Mouse (Mus musculus) forebrain, embryonic 13.5 days (tissue): ENCODE measurements around the gene Prnd. TPM values are rescaled to one million over a fixed set of nuclear protein-coding genes. Genes with fewer than 3 reads are reported as not detected.
A peak's percentile ranks its signal among the peaks of the same experiment; 100 is the strongest.

Experiments
- ATAC-seq: fragments of 200-750 bp; cut with Nextera tagmentation; 2 replicates; pipeline ENCODE4 v1.8.0; 2017
- H3K27ac ChIP-seq: fragments of 300-500 bp; sonication (generic); 2 replicates; pipeline ENCODE4 v1.5.1; 2015; ENCODE audit warnings: inconsistent platforms, mild to moderate bottlenecking, moderate library complexity
- H3K27me3 ChIP-seq: fragments of 300-500 bp; sonication (generic); 2 replicates; pipeline ENCODE4 v1.6.1; 2015; ENCODE audit warnings: mild to moderate bottlenecking, inconsistent platforms
- H3K36me3 ChIP-seq: fragments of 300-500 bp; sonication (generic); 2 replicates; pipeline ENCODE4 v1.6.1; 2015; ENCODE audit warnings: mild to moderate bottlenecking, inconsistent platforms; ENCODE audit not compliant: poor library complexity, severe bottlenecking
- H3K4me1 ChIP-seq: fragments of 300-500 bp; sonication (generic); 2 replicates; pipeline ENCODE4 v1.6.1; 2015; ENCODE audit warnings: inconsistent platforms
- H3K4me2 ChIP-seq: fragments of 300-500 bp; sonication (generic); 2 replicates; pipeline ENCODE4 v1.6.1; 2015; ENCODE audit warnings: inconsistent platforms, mild to moderate bottlenecking, moderate library complexity
- H3K4me3 ChIP-seq: fragments of 300-500 bp; sonication (generic); 2 replicates; pipeline ENCODE4 v1.5.1; 2015; ENCODE audit warnings: mild to moderate bottlenecking, inconsistent platforms
- H3K9ac ChIP-seq: fragments of 300-500 bp; sonication (generic); 2 replicates; pipeline ENCODE4 v1.6.1; 2015; ENCODE audit warnings: mild to moderate bottlenecking, inconsistent platforms
- H3K9me3 ChIP-seq: fragments of 300-500 bp; sonication (generic); replicated peaks from 2 replicates; pipeline ENCODE4 v1.6.1; 2016; ENCODE audit warnings: inconsistent platforms
- WGBS: fragments of 180-500 bp; shearing (Covaris S2); methylation state at CpG from one replicate; pipeline ENCODE4 v1.1.7; 2015; 5-methylcytosine and 5-hydroxymethylcytosine counted together
- polyA plus RNA-seq: library from polyadenylated mRNA; unstranded; fragments of >200 nt; fragmentation: Nextera tagmentation; extraction: Ambion mirVana; gene quantifications from 2 replicates; pipeline ENCODE4 v1.2.1, GENCODE M21; 2015

Prnd gene
- polyA plus RNA-seq, 1 experiment from 2014 or later, result 7.7 TPM

DNA sequence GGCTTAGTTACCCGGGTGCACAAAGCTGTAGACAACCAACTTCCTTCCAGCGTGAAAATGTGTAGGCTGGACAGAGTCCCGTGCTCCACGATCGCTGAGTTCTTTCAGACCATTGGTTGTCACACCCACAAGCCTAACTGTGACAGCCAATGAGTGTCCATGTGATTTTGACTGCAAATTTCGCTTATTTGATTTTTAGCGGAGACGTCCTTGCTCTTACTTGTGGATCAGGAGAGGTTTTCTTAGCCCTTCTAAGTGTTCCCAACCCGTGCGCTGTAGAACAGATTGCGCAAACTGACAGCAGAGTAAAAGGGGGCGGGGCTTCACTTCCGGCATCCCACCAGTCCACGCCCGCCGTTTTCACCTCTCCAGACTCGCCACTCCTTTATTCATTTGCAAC, 4.6 kb downstream of the Prnd start:
- Histone ChIP-seq H3K36me3 (no peaks in the 10 kb centered on the region), H3K4me2 (peak overlapping the region; percentile 65), H3K9me3 (no peaks in the 10 kb centered on the region), H3K4me1 (peaks cover 23% of the 10 kb centered on the region; the same call in 1 of the 2 replicates), H3K9ac (peak overlapping the region; percentile 37), H3K27ac (no peak overlapping the region), H3K4me3 (peak overlapping the region; percentile 39), H3K27me3 (peaks cover 36% of the 10 kb centered on the region)
- 3% methylated on average over 17 of the region's 17 CpGs for WGBS
- peak; percentile 84 for ATAC-seq

DNA sequence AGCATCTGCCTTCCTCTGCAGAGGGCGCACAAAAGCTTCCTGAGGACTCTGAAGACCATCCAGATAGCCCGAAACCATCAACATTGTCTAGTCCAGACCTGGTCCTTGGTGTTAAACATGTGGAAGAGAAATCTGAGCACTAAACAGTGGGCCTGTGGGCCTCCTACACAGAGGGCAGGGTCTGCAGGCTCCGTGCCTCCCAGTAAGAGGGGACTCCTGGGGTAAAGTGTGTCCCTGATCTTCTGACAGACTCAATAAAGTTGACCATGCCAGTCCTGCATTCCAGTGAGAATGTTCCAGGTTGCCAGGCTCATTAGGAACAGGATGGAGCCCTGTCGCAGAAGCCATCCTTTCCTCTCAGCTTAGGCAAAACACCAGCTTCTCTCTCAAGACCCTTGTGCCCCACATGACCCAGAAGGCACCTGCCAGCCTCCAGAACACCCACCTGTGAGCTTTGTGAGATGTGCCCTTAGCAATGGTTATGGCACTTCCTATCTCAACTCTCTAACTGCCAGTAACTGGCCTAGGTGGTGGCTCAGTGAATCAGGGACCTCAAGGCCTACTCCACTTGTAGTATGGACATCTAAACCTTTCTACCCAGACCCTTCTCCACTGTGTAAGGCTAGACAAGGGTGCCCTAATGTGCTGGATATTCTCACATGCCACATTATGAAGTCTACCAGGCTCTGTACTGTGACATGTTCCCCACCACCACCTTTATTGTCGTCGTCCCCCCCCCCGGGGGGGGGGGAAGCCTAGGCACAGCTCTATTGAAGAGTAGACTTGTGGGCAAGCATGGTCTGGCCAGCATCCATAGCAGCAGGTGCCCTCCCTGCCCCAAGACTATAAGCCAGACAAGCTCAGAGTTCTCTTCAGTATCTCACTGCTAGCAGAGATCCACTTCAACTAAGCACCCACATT, 5.9 kb downstream of the Prnd start:
- Histone ChIP-seq H3K9ac (no peak overlapping the region), H3K36me3 (no peaks in the 10 kb centered on the region), H3K4me3 (no peak overlapping the region), H3K4me1 (peaks cover 23% of the 10 kb centered on the region; the same call in 1 of the 2 replicates), H3K9me3 (no peaks in the 10 kb centered on the region), H3K4me2 (no peak overlapping the region), H3K27me3 (peaks cover 33% of the 10 kb centered on the region), H3K27ac (no peak overlapping the region)
- 90% methylated on average over 7 of the region's 7 CpGs for WGBS
- ATAC-seq, result no peak

DNA sequence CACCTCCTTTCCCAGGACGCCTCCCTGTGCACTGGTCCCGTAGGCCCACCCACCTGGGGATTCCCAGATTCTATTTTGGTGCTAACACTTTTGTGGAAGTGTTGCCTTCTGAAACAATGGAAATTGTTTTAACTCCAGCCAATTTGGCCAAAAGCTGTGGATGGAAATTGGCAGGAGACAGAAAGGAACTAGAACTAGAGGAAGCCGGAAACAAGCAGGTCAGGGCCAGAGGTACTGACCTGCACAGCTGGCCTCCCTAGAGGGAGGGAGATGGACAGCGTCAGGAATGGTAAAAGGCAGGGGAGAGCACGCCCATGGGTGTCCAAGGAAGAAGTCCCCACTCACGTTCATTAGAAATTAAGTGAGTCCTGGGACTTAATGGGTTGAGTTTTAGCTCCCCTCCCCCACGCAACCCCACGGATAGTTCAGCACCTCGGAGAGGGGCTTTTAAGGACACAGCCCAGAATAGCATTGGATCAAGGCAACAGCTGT, 7.1 kb downstream of the Prnd start:
- Histone ChIP-seq H3K9me3 (no peaks in the 10 kb centered on the region), H3K27ac (no peak overlapping the region), H3K27me3 (peaks cover 26% of the 10 kb centered on the region), H3K4me2 (no peak overlapping the region), H3K4me3 (no peak overlapping the region), H3K4me1 (peaks cover 19% of the 10 kb centered on the region; the same call in 1 of the 2 replicates), H3K9ac (no peak overlapping the region), H3K36me3 (no peaks in the 10 kb centered on the region)
- 61% methylated on average over 9 of the region's 9 CpGs for WGBS
- no peak for ATAC-seq

DNA sequence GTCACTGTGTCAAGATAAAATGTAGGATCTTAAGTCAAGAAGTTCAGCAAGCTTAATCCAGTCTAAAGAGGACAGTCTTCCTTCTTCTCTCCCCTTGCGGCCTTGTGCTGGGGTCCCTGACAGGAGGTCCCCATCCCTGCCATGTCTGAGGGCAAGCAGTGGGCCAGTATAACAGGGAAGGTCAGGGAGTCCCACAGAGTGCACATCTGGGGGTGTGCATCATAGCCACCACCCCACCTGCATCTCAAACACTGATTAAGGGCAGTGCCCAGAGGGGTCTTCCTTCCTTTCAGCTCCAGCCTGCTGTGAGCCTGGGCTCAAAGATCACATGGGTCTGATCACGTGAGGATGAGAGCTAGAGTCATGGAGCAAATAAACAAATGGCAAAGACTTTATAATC, 11.0 kb downstream of the Prnd start:
- Histone ChIP-seq H3K4me1 (no peaks in the 10 kb centered on the region), H3K36me3 (no peaks in the 10 kb centered on the region), H3K9me3 (no peaks in the 10 kb centered on the region), H3K27ac (no peak overlapping the region), H3K27me3 (no peaks in the 10 kb centered on the region), H3K4me3 (no peak overlapping the region), H3K4me2 (no peak overlapping the region), H3K9ac (no peak overlapping the region)
- ATAC-seq, result no peak
- 73% methylated on average over 2 of the region's 2 CpGs for WGBS

DNA sequence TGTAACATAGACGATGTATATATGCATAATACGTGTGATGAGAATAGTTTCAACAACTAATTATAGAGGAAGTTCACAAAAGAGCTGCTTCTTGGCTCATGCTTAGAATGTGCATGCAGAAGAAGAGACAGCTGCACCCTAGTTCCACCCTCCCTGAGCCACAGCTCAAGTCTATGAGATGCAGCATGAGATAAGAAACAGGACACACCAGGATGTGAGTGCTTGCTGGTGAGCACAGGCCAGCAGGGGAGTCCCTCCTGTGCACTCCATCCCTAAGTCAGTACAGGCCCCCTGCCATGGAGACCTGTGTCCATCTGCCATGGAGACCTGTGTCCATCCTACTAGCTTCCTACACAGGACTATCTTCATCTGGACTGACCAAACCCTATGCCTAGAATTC, 19.9 kb downstream of the Prnd start:
- Histone ChIP-seq H3K9ac (no peak overlapping the region), H3K27ac (no peak overlapping the region), H3K4me2 (no peak overlapping the region), H3K36me3 (no peaks in the 10 kb centered on the region), H3K4me1 (no peaks in the 10 kb centered on the region), H3K9me3 (no peaks in the 10 kb centered on the region), H3K27me3 (no peaks in the 10 kb centered on the region), H3K4me3 (no peak overlapping the region)
- ATAC-seq, result no peak
- 88% methylated on average over 2 of the region's 2 CpGs for WGBS

DNA sequence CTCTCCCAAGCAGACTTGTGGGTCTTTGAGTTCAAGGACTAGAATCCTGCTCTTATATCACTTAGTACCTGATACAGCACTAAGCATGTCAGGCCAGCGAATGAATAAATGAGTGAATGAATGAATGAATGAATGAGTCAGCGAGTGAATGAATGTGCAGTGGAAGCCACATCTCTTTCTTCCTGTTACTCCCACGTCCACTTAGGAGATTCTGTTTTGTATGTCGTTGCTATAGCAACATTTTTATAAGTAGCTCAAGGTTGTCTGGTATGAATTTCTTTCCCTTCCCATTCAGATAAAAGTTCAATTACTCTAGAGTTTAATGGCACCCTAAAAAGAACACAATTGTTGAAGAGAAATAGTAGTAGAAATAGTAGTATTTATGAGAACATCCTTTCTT, 20.4 kb downstream of the Prnd start:
- H3K9me3 ChIP-seq, result no peaks in the 10 kb centered on the region
- 79% methylated on average over 4 of the region's 4 CpGs for WGBS
- H3K4me1 ChIP-seq, result no peaks in the 10 kb centered on the region
- H3K4me2 ChIP-seq, result no peak overlapping the region
- no peak overlapping the region for H3K4me3 ChIP-seq
- no peaks in the 10 kb centered on the region for H3K36me3 ChIP-seq
- no peak for ATAC-seq
- no peak overlapping the region for H3K9ac ChIP-seq
- no peaks in the 10 kb centered on the region for H3K27me3 ChIP-seq
- no peak overlapping the region for H3K27ac ChIP-seq

DNA sequence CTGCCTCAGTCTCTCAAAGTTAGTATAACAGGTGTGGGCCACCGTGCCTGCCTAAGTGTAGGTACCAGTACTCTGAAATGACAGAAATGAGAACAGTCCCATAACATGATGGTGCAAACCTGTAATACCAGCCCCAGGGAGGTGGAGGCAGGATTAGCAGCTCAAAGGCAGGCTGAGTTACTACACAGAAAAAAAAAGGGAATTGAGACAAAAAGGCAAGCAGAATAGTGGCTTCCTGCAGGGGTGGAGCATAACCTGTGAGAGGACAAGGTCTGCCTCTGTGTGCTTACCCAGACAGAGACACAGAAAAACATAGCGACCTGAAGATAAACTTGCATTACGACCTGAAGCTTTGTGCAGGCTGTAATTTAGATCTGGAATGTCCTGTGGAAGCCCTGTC, 26.0 kb downstream of the Prnd start:
- no peak overlapping the region for H3K4me3 ChIP-seq
- no peaks in the 10 kb centered on the region for H3K36me3 ChIP-seq
- no peak overlapping the region for H3K9ac ChIP-seq
- no peaks in the 10 kb centered on the region for H3K27me3 ChIP-seq
- 81% methylated on average over 3 of the region's 3 CpGs for WGBS
- no peaks in the 10 kb centered on the region for H3K4me1 ChIP-seq
- H3K27ac ChIP-seq, result no peak overlapping the region
- peaks cover 7% of the 10 kb centered on the region; the same call in 1 of the 2 replicates for H3K9me3 ChIP-seq
- H3K4me2 ChIP-seq, result no peak overlapping the region
- no peak for ATAC-seq

DNA sequence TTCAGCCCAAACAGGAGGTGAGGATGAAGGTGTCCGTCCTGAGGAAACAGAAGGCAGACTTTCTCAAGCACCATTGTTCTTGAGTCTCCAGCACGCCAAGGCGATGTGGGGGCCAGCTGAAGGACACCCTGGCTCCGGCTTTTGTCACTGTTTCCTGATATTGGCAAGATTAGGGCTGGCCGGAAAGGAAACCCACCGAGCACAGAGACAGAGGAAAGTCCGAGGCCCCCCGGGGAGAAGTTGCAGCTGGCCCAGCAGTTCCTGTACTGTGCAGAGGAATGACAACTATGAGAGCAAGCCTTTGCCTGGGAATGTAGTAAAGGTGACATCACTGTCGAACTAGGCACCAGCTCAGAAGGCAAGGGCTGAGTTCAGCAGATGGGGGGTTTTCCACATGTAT, 30.2 kb downstream of the Prnd start:
- H3K4me2 ChIP-seq, result no peak overlapping the region
- no peak for ATAC-seq
- no peaks in the 10 kb centered on the region for H3K36me3 ChIP-seq
- 43% methylated on average over 9 of the region's 9 CpGs for WGBS
- H3K27ac ChIP-seq, result no peak overlapping the region
- H3K9ac ChIP-seq, result no peak overlapping the region
- no peak overlapping the region for H3K4me3 ChIP-seq
- no peaks in the 10 kb centered on the region for H3K27me3 ChIP-seq
- peaks cover 7% of the 10 kb centered on the region; the same call in 1 of the 2 replicates for H3K9me3 ChIP-seq
- H3K4me1 ChIP-seq, result no peaks in the 10 kb centered on the region

DNA sequence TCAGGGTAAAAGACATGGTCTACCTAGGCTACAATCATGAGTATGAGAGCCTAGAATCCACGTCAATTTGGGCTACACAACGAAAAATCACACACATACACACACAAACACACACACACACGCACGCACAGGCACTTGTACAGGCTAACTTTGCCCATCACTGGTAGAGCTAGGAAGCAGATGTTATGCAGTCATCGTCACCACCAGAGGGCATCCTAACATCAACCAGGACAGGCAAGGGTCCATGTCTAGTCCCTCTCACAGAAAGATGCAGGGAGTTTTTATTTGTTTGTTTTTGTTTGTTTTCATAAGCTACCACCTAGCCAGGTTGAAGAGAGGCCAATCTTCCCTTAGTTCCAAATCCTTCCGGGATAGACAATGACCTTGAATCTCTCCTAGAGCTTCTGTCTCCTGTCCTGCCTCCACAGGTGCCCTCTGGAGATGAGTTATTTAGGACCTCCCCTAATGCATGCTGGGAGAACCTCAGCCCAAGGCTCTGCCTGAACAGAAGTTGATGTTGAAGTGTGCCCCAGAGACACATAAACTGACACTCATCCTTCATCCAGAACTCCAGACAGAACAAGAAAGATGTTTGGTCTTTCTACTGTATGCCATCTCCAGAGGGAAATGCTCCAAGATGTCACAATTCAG, 32.0 kb downstream of the Prnd start:
- Histone ChIP-seq H3K36me3 (no peaks in the 10 kb centered on the region), H3K27ac (no peak overlapping the region), H3K4me1 (no peaks in the 10 kb centered on the region), H3K9ac (no peak overlapping the region), H3K27me3 (no peaks in the 10 kb centered on the region), H3K4me3 (no peak overlapping the region), H3K9me3 (peaks cover 2% of the 10 kb centered on the region; the same call in 1 of the 2 replicates), H3K4me2 (no peak overlapping the region)
- ATAC-seq, result peak; percentile 90
- WGBS, result 16% methylated on average over 6 of the region's 6 CpGs

DNA sequence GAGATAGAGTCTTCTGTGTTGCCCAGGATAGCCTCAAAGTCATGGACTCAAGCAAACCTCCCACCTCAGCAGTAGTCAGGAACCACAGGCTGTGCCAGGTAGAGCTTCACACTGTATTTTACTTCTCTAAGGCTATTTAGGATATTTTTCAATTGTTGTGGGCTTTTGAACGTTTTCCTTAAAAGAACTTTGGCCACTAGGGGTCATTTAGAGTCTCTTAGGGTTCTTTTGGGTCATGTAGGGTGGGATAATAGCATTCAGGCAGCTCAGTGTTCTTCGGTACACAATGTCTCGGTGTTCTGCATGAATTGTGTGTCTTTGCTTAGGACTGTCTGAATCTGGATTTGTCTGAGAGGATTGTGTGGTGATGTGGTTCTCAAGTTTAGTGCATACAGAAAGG, 37.3 kb downstream of the Prnd start:
- ATAC-seq, result no peak

DNA sequence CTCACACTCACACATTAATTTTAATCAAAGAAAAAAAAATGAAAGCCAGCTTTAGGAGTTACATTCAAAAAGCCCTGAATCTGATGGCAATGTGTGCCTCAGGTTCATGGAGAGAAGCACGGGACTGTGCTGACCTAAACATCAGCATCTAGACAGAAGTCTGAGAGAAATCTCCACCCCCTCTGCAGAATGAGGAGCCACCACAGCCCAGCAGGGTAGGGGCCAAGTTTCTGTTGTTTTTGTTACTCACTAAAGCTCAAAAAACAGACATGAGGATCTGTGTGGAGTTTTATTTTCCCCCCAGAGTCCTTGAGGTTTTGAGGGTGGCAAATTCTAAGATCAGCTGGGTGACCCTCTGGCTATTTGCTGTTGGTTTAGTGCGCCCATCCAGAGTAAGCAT, 37.9 kb downstream of the Prnd start:
- Histone ChIP-seq H3K4me2 (no peak overlapping the region), H3K9ac (no peak overlapping the region), H3K9me3 (no peaks in the 10 kb centered on the region), H3K27ac (no peak overlapping the region), H3K27me3 (no peaks in the 10 kb centered on the region), H3K4me3 (no peak overlapping the region), H3K36me3 (no peaks in the 10 kb centered on the region), H3K4me1 (peaks cover 6% of the 10 kb centered on the region)
- ATAC-seq, result no peak
- 74% methylated on average over 2 of the region's 2 CpGs for WGBS

More for the DNA sequence above, 37.3 kb downstream of the Prnd start:
- no peaks in the 10 kb centered on the region for H3K36me3 ChIP-seq
- H3K9me3 ChIP-seq, result no peaks in the 10 kb centered on the region
- no peak overlapping the region for H3K4me3 ChIP-seq
- peaks cover under 1% of the 10 kb centered on the region; the same call in 1 of the 2 replicates for H3K4me1 ChIP-seq
- H3K4me2 ChIP-seq, result no peak overlapping the region
- no peak overlapping the region for H3K9ac ChIP-seq
- no peak overlapping the region for H3K27ac ChIP-seq
- WGBS, result 44% methylated on average over 3 of the region's 3 CpGs
- no peaks in the 10 kb centered on the region for H3K27me3 ChIP-seq

DNA sequence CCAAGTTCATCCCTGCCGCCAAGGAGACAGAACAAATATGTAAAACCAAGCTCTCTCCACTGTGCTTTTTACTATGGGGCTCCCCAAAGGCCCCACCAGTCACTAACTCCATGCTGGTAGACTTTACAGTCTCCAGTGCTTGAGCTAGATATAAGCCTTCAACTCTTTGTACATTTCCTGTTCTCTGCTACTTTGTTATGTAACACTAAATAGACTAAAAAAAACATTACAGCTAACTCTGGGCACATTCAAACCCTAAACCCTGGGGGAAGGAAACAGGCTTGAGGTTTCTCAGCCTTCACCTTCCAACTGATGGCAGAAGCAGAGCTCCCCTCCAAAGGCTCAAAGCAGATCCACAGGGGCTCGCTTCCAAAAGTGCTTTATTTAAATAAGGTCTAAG, 41.8 kb downstream of the Prnd start:
- Histone ChIP-seq H3K4me2 (no peak overlapping the region), H3K4me1 (peaks cover 23% of the 10 kb centered on the region), H3K4me3 (no peak overlapping the region), H3K9ac (no peak overlapping the region), H3K9me3 (no peaks in the 10 kb centered on the region), H3K36me3 (peaks cover 29% of the 10 kb centered on the region), H3K27me3 (no peaks in the 10 kb centered on the region), H3K27ac (no peak overlapping the region)
- no peak for ATAC-seq
- 92% methylated on average over 2 of the region's 2 CpGs for WGBS
